Mouse (Mus musculus) left cerebral cortex, postnatal 25 days (tissue): ENCODE measurements at regions not wholly inside any gene's neighbourhood (a gene's known extent, or its start where the extent isn't known, plus 50 kb on each side); places are given as distances from the start of the nearest gene placed in this dataset.
"Not testable (repeated sequence)": the region's sequence is repeated elsewhere in the genome, so short reads cannot be mapped to it uniquely, and the experiment has no call there.

Source experiments
- DNase-seq, 2 experiments: peaks; one replicate each; pipeline ENCODE4 v3.0.0; 2022; ENCODE audit warnings: low spot score in 2 of 2, mixed read lengths in 1 of 2
- intact Hi-C: fragments of 180-260 bp; cut with DNase I; formaldehyde crosslinking; loops from one replicate; pipeline ENCODE4 v1.15.1; 2025

GRCm38 (mm10) chr6:64948839-64949238 is 93.5 kb upstream of the Smarcad1 start:
- intact Hi-C loops, DNase-seq: not testable (repeated sequence)

GRCm38 (mm10) chr6:64961608-64962486 is 80.5 kb upstream of the Smarcad1 start:
- intact Hi-C loops = no loop called here
- DNase-seq = no peak

- DNase-seq = no peak
- intact Hi-C loops = no loop called here
These were observed 79.8 kb upstream of the Smarcad1 start for GRCm38 (mm10) chr6:64962612-64963011.

GRCm38 (mm10) chr6:64964664-64965063 is 77.7 kb upstream of the Smarcad1 start:
- intact Hi-C loops = no loop called here
- DNase-seq = no peak

GRCm38 (mm10) chr6:64965203-64965602 is 77.2 kb upstream of the Smarcad1 start:
- DNase-seq = no peak
- intact Hi-C loops = no loop called here

- intact Hi-C loops = no loop called here
- no peak for DNase-seq
These were observed 72.2 kb upstream of the Smarcad1 start for GRCm38 (mm10) chr6:64970158-64970557.

- intact Hi-C loops = no loop called here
- DNase-seq = peak in 1 of 2 experiments; percentile 3
These were observed 68.4 kb upstream of the Smarcad1 start for GRCm38 (mm10) chr6:64973968-64974367.

GRCm38 (mm10) chr6:64974453-64974852 is 67.9 kb upstream of the Smarcad1 start:
- DNase-seq, intact Hi-C loops: not testable (repeated sequence)

- intact Hi-C loops = no loop called here
- no peak for DNase-seq
These were observed 60.3 kb upstream of the Smarcad1 start for GRCm38 (mm10) chr6:64982132-64982531.
